Comparison of ENCODE assay signal across 9 mouse cellular contexts in the genomic region with DNA sequence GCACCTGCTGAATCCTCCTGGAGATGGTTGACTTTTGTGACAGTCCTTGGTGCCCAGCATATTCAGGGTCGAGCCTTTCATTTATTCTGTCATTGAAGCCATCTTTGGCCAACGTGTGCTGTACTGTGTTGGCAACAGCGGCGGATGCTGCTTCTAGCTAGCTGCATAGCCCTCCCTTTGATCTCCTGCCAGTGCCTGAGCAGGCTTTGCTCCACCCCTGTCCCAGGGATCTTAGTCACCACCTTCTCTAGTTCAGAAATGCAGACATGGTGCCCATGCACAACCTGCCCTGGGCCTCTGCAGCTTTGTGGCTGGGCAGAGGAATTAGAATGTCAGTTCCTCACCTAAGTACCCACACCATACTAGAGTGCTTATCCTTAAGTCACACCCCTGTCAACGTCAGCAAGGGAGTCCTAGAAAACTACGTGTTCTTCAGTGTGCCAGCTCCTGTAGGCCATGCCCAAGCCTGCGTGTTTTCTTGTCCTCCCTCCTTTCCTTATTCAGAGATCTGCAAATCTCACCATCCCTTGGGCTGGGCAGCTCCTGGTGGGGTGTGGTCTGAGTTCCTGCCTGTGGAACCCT.
DNase-seq lines count a peak whose midpoint lies in the region; ATAC-seq and TF ChIP-seq lines count a peak whose summit lies in the region.
"Had no signal": no experiment of that assay in that cellular context is flagged by ENCODE, and none has a peak within 500 bp of the region (broad histone marks: within the 10 kb centered on the region; RNA-seq: fewer than 3 reads in every experiment).

No protein-coding gene starts in this region.

- 31% methylated on average over 7 of the region's 7 CpGs for WGBS in heart, embryonic 15.5 days
- WGBS in olfactory bulb, adult 2 months = 49% methylated on average over 7 of the region's 7 CpGs
- 62% methylated on average over 7 of the region's 7 CpGs for WGBS in intestine, postnatal 0 days

- no peak for TF ChIP-seq CTCF in olfactory bulb, adult 2 months (IDR thresholded peaks at IDR 0.05; ENCODE audit: insufficient read depth, low read depth, low read length)
- no peak for TF ChIP-seq CTCF in intestine, postnatal 0 days (IDR thresholded peaks at IDR 0.05; ENCODE audit: low read depth)

- H3K4me2 ChIP-seq in heart, embryonic 15.5 days = peak overlapping the region; percentile 43
- H3K4me2 ChIP-seq in intestine, postnatal 0 days (replicated peaks; ENCODE audit: low read depth) = no peak overlapping the region

- intact Hi-C loops in gastrocnemius, postnatal 14 days (cut with DNase I; ENCODE audit: low total_unique reads) = no loop called here

- 0 out of 2 replicates have a peak overlapping the region, but pooled peaks have one; percentile 15 for H3K27ac ChIP-seq in brown adipose tissue, adult 24 weeks (replicated peaks; ENCODE audit: low read depth, low read length)
- peak overlapping the region; percentile 97 for H3K27ac ChIP-seq in heart, embryonic 15.5 days
- peak overlapping the region; percentile 5; the same call in 1 of the 2 replicates for H3K27ac ChIP-seq in olfactory bulb, adult 2 months (ENCODE audit: insufficient read depth, low read depth, low read length)
- no peak overlapping the region for H3K27ac ChIP-seq in intestine, postnatal 0 days (ENCODE audit: low read depth, low read length)

- H3K4me1 ChIP-seq in brown adipose tissue, adult 24 weeks (ENCODE audit: control insufficient read depth, insufficient read depth, insufficient read length, low read length) = peaks cover 5% of the 10 kb centered on the region; the same call in 1 of the 2 replicates
- peaks cover 23% of the 10 kb centered on the region for H3K4me1 ChIP-seq in heart, embryonic 15.5 days (replicated peaks)
- H3K4me1 ChIP-seq in olfactory bulb, adult 2 months (ENCODE audit: control insufficient read depth, insufficient read depth, low read length) = peaks cover 11% of the 10 kb centered on the region
- no peaks in the 10 kb centered on the region for H3K4me1 ChIP-seq in intestine, postnatal 0 days (replicated peaks; ENCODE audit: control insufficient read depth, insufficient read depth, low read length)

- no peaks in the 10 kb centered on the region for H3K9me3 ChIP-seq in heart, embryonic 15.5 days (replicated peaks)
- no peaks in the 10 kb centered on the region for H3K9me3 ChIP-seq in intestine, postnatal 0 days (ENCODE audit: control insufficient read depth)

- no peaks in the 10 kb centered on the region for H3K27me3 ChIP-seq in heart, embryonic 15.5 days
- H3K27me3 ChIP-seq in intestine, postnatal 0 days (replicated peaks; ENCODE audit: control insufficient read depth, insufficient read depth, low read length) = no peaks in the 10 kb centered on the region

- no peak for TF ChIP-seq POLR2A in olfactory bulb, adult 2 months (IDR thresholded peaks at IDR 0.05; ENCODE audit: insufficient read depth, low read depth, low read length)

- ATAC-seq in heart, embryonic 15.5 days (replicated peaks; ENCODE audit: insufficient number of reproducible peaks, insufficient read depth, low FRiP score, low read depth) = peak; percentile 86
- ATAC-seq in intestine, postnatal 0 days = no peak

- no peak overlapping the region for H3K4me3 ChIP-seq in brown adipose tissue, adult 24 weeks (ENCODE audit: insufficient read depth, low read depth, low read length)
- H3K4me3 ChIP-seq in heart, embryonic 15.5 days = no peak overlapping the region
- H3K4me3 ChIP-seq in olfactory bulb, adult 2 months (ENCODE audit: insufficient read depth, low read depth, low read length) = no peak overlapping the region
- no peak overlapping the region for H3K4me3 ChIP-seq in intestine, postnatal 0 days (ENCODE audit: low read depth, low read length)
- H3K4me3 ChIP-seq: erythroblast, embryonic 14.5 days had no signal

- DNase-seq in gastrocnemius, postnatal 14 days = peak; percentile 45
- no peak for DNase-seq in gastrocnemius, adult 8-10 months (ENCODE audit: low spot score in 2 of 2)
- DNase-seq in CD4-positive helper T cell, adult 2 months (ENCODE audit: low read depth, low spot score) = peak; percentile 64
- DNase-seq in left cerebral cortex, adult 18-20 months (ENCODE audit: low spot score in 2 of 2) = no peak

- no peak overlapping the region for H3K9ac ChIP-seq in heart, embryonic 15.5 days
- H3K9ac ChIP-seq in intestine, postnatal 0 days (ENCODE audit: low read depth, low read length) = no peak overlapping the region

- no peaks in the 10 kb centered on the region for H3K36me3 ChIP-seq in heart, embryonic 15.5 days
- H3K36me3 ChIP-seq in intestine, postnatal 0 days (ENCODE audit: control insufficient read depth, insufficient read depth) = no peaks in the 10 kb centered on the region

Comparison
In these comparisons a context has a peak if more than half of its experiments do, and no peak if none do; other contexts are left out.
1. DNase-seq: peak in gastrocnemius, postnatal 14 days (single experiment) and CD4-positive helper T cell, adult 2 months (single experiment); none in gastrocnemius, adult 8-10 months (0 of 2) and left cerebral cortex, adult 18-20 months (0 of 2).